Mouse (Mus musculus) spleen, postnatal 14 days (tissue): ENCODE results near the gene Pcyt1a.
"Not testable (repeated sequence)": the region's sequence is repeated elsewhere in the genome, so short reads cannot be mapped to it uniquely, and the experiment has no call there.

Experiments
- DNase-seq, 2 experiments: peaks; one replicate each; pipeline ENCODE4 v3.0.0; 2021 to 2022; ENCODE audit warnings: low spot score in 2 of 2

Pcyt1a gene

GRCm38 (mm10) chr16:32434066-32434465, 3.3 kb downstream of the Pcyt1a start:
- peak in 1 of 2 experiments; percentile 30 for DNase-seq

GRCm38 (mm10) chr16:32434691-32435090, 4.0 kb downstream of the Pcyt1a start:
- no peak for DNase-seq

GRCm38 (mm10) chr16:32436657-32437056, 5.9 kb downstream of the Pcyt1a start:
- no peak for DNase-seq

DNA sequence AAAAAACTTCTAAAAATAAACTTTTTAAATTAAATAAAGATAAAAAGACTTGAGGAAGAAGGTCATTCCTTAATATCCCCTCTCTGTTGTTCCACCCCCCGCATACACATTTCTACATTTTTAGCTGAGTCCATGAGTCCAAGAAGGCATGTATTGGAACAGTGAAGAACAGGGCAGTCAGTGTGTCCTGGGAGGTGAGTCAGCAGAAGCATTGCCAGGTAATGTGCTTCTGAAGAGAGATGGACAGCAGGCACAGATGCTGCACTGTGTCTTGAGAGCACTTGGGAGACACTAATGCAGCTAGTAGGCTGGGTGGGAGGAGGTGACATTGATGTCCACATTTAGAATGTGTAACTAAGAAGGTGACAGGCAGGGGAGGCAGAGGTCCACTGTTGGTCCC, 6.5 kb downstream of the Pcyt1a start:
- no peak for DNase-seq

DNA sequence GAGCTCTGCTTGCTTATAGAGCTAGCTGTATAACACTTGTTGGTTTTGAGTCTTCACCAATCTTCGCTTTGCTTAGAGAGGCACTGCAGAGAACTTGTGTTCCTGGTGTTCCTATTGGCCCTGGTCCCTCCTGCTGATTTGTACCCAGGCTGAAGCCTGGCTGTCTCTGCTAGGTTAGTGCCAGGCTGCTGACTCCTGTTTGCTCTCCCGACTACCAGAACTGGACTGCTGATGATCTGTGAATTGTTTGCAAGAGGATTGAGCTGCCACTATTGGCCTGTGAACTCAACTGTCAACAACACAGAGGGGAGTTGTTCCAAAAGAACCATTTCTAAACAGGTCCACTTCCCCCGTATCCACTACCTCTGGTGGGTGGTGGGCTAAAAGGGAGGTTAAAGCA, 10.7 kb downstream of the Pcyt1a start:
- no peak for DNase-seq

- not testable (repeated sequence) for DNase-seq
Observed at GRCm38 (mm10) chr16:32444615-32445014, 13.9 kb downstream of the Pcyt1a start.

- DNase-seq = no peak
Observed at GRCm38 (mm10) chr16:32445558-32445957, 14.8 kb downstream of the Pcyt1a start.

- DNase-seq = no peak
Observed at GRCm38 (mm10) chr16:32446563-32447138, 15.9 kb downstream of the Pcyt1a start.

DNA sequence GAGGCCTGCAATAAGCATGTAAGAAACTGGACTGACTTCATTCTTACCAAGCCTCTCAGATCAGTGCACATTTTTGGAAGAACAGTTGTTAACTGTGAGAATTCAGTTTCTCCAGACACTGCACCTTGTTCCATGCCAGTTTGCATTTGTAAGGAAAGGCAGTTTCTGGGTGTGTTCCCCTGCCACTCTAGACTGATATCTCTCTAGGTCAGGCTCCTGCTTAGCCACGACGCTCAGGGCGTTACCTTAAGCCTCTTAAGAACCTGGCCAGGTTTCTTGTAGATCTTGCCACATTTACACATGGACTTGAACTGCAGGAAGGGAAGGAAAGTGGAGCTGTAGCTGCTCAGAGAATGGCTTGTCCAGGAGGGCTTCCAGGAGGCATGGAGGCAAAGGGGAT, 18.9 kb downstream of the Pcyt1a start:
- DNase-seq = peak in 1 of 2 experiments; percentile 21

GRCm38 (mm10) chr16:32450133-32450532, 19.4 kb downstream of the Pcyt1a start:
- no peak for DNase-seq

- no peak for DNase-seq
Observed at GRCm38 (mm10) chr16:32453102-32453501, 22.4 kb downstream of the Pcyt1a start.

DNA sequence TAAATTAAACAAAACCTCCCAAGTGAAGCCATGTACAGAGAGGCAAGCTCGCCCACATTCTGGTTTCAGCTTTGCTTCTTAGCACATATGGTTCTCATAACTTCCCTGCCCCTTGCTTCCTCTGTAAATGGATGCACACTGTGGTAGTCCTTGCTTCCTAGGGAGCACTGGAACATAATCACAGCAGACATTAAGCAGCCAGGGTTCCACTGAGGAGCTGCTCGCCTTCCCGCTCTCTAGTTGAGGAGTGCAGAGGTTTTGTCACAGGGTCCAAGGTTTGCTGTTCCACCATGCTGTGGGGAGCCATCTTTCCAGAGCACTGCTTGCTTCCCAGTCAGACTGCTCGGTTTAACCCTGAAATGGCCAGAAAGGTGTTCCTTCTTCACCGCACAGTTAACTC, 23.9 kb downstream of the Pcyt1a start:
- DNase-seq = no peak

GRCm38 (mm10) chr16:32456086-32456485, 25.4 kb downstream of the Pcyt1a start:
- DNase-seq = no peak

- DNase-seq = no peak
Observed at GRCm38 (mm10) chr16:32456761-32457160, 26.0 kb downstream of the Pcyt1a start.

DNA sequence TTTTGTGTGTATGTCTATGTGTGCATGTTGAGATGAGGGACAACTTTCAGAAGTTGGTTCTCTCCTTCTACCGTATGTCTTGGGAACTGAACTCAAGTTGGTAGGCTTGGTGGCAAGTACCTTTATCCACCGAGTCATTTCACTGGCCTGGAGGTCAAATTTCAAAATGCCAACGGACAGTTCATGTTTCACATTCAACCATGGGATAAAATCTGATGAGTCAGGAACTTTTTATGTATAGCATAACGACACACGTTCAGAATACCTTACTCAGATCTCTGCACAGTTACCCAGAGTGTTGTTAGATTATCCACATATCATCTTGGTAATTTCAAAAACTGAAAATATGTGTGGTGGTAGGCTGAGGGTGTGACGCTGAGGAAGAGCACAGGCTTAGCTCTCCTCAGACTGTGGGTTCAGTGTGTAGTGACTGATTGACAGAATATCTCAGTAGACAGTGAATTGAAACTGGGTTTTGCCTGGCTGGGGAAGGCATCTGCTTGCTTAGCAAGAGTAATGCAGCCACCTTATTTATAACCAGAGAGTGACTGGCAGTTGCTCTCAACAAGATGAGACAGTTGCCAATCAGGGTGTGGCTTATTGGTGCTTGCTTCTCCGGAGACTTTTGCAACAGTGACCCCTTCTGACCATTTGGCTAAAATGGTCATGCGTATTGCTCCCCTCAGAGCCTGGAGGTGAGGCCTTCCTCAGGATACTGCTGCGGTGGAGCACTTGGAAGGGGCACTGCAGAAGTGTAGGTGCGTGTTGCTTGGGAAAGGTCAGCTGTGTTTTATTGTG, 27.1 kb downstream of the Pcyt1a start:
- DNase-seq = peak; percentile 20 to 54

- no peak for DNase-seq
Observed at GRCm38 (mm10) chr16:32460518-32460917, 29.8 kb downstream of the Pcyt1a start.

DNA sequence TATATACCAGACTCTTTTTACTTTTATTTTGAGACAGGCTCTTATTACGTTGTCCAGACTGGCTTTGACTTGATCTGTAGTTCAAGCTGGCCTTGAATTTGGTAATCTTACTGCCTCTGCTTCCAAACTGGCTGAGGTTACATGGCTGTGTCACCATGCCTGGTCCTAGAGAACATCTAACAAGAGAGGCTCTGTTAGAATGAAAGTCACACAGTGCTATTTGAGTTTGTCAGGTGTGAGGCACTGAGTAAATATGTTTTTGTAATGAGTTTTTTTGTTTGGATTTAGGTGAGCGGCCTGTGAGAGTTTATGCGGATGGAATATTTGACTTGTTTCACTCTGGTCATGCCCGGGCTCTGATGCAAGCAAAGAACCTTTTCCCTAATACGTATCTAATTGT, 31.0 kb downstream of the Pcyt1a start:
- DNase-seq = no peak

- no peak for DNase-seq
Observed at GRCm38 (mm10) chr16:32462950-32463349, 32.2 kb downstream of the Pcyt1a start.

GRCm38 (mm10) chr16:32463426-32463825, 32.7 kb downstream of the Pcyt1a start:
- DNase-seq = no peak

DNA sequence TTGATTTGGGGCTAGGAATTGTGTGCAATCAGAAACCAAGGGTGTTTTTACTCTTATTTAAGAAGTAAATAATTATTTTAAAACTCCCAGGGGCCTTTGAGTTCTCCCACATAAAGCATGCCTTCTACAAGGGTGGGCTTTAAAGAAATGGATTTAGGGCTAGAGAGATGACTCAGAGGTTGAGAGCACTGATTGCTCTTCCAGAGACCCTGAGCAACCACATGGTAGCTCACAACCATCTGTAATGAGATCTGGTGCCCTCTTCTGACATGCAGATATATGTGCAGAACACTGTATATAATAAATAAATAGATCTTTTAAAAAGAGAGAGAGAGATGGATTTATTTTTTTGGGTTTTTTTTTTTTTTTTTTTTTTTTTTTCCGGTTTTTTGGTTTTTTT, 34.2 kb downstream of the Pcyt1a start:
- DNase-seq = no peak

- DNase-seq = no peak
Observed at GRCm38 (mm10) chr16:32468488-32468887, 37.8 kb downstream of the Pcyt1a start.

- no peak for DNase-seq
Observed at GRCm38 (mm10) chr16:32469404-32470105, 38.8 kb downstream of the Pcyt1a start.
